Mouse (Mus musculus) kidney, adult 2 months (tissue): ENCODE results near the gene Adamts7.

ENCODE experiments used
- CTCF ChIP-seq: fragments of 200-500 bp; conservative IDR thresholded peaks from 2 replicates; pipeline ENCODE4 v1.5.1; 2011; ENCODE audit warnings: low read depth, mild to moderate bottlenecking, control low read depth, low read length, moderate library complexity, mixed read lengths; ENCODE audit not compliant: insufficient read depth, insufficient read length
- POLR2A ChIP-seq: fragments of 200-500 bp; IDR thresholded peaks from one replicate; pipeline ENCODE4 v1.6.1; 2011; ENCODE audit warnings: low read depth, low read length, control low read depth

GRCm38 (mm10) chr9:90135466-90135865 is 27.4 kb upstream of the Adamts7 start:
- TF ChIP-seq CTCF (0 out of 2 replicates have a peak, but pooled peaks have one; percentile 17), POLR2A (no peak)
